Mouse (Mus musculus): ENCODE results near the gene Klc4. TPM values are rescaled to one million over a fixed set of nuclear protein-coding genes. Genes with fewer than 3 reads are reported as not detected.

The Klc4 gene
- polyA plus RNA-seq, 1 experiment from 2014 or later = 20.2 TPM

GRCm38 (mm10) chr17:46678416-46678815, 32.6 kb upstream of the Klc4 start, which contains the start of gene Mea1:
Gene Mea1, plus strand, starts transcription at chr17:46678793.
- peak within 1 kb of the TSS; percentile 99 for H3K4me3 ChIP-seq
- no peaks in the 10 kb centered on the region for H3K9me3 ChIP-seq (replicated peaks)
- H3K9ac ChIP-seq = peak within 1 kb of the TSS; percentile 83
- H3K36me3 ChIP-seq = peaks cover 37% of the 10 kb centered on the region
- peak within 1 kb of the TSS; percentile 98 for H3K27ac ChIP-seq
- no peaks in the 10 kb centered on the region for H3K27me3 ChIP-seq
- WGBS = 80% methylated on average over 7 of the region's 9 CpGs
- peak within 1 kb of the TSS; percentile 74 for H3K4me2 ChIP-seq
- H3K4me1 ChIP-seq (replicated peaks) = peaks cover 43% of the 10 kb centered on the region
- ATAC-seq (replicated peaks; ENCODE audit: insufficient number of reproducible peaks, insufficient read depth, low FRiP score, low read depth) = no peak

- peak overlapping the region; percentile 83 for H3K27ac ChIP-seq
- H3K4me1 ChIP-seq (replicated peaks) = peaks cover 43% of the 10 kb centered on the region
- WGBS = 20% methylated on average over 15 of the region's 15 CpGs
- peaks cover 42% of the 10 kb centered on the region for H3K36me3 ChIP-seq
- peak overlapping the region; percentile 85 for H3K4me2 ChIP-seq
- peak; percentile 3; the same call in 1 of the 2 replicates for ATAC-seq (replicated peaks; ENCODE audit: insufficient number of reproducible peaks, insufficient read depth, low FRiP score, low read depth)
- H3K27me3 ChIP-seq = no peaks in the 10 kb centered on the region
- H3K9ac ChIP-seq = peak overlapping the region; percentile 85
- H3K4me3 ChIP-seq = peak overlapping the region; percentile 85
- no peaks in the 10 kb centered on the region for H3K9me3 ChIP-seq (replicated peaks)
Measured at GRCm38 (mm10) chr17:46674530-46675283, 28.9 kb upstream of the Klc4 start.

GRCm38 (mm10) chr17:46673850-46674529, 28.2 kb upstream of the Klc4 start, which contains the start of gene Rrp36:
Gene Rrp36, minus strand, starts transcription at chr17:46674352.
- peaks cover 49% of the 10 kb centered on the region for H3K36me3 ChIP-seq
- no peaks in the 10 kb centered on the region for H3K9me3 ChIP-seq (replicated peaks)
- peak within 1 kb of the TSS; percentile 85 for H3K4me2 ChIP-seq
- WGBS = 0% methylated on average over 43 of the region's 43 CpGs
- peaks cover 36% of the 10 kb centered on the region for H3K4me1 ChIP-seq (replicated peaks)
- peak within 1 kb of the TSS; percentile 85 for H3K4me3 ChIP-seq
- peak within 1 kb of the TSS; percentile 85 for H3K9ac ChIP-seq
- no peaks in the 10 kb centered on the region for H3K27me3 ChIP-seq
- ATAC-seq (replicated peaks; ENCODE audit: insufficient number of reproducible peaks, insufficient read depth, low FRiP score, low read depth) = peak; percentile 85
- peak within 1 kb of the TSS; percentile 83 for H3K27ac ChIP-seq

GRCm38 (mm10) chr17:46669911-46670310, 24.1 kb upstream of the Klc4 start:
- H3K9me3 ChIP-seq (replicated peaks) = no peaks in the 10 kb centered on the region
- H3K9ac ChIP-seq = no peak overlapping the region
- H3K27me3 ChIP-seq = no peaks in the 10 kb centered on the region
- H3K4me2 ChIP-seq = no peak overlapping the region
- WGBS = 94% methylated on average over 10 of the region's 10 CpGs
- H3K27ac ChIP-seq = no peak overlapping the region
- no peak overlapping the region for H3K4me3 ChIP-seq
- H3K4me1 ChIP-seq (replicated peaks) = peaks cover 18% of the 10 kb centered on the region
- no peak for ATAC-seq (replicated peaks; ENCODE audit: insufficient number of reproducible peaks, insufficient read depth, low FRiP score, low read depth)
- peaks cover 49% of the 10 kb centered on the region for H3K36me3 ChIP-seq

- H3K27ac ChIP-seq = no peak overlapping the region
- ATAC-seq (replicated peaks; ENCODE audit: insufficient number of reproducible peaks, insufficient read depth, low FRiP score, low read depth) = no peak
- H3K4me3 ChIP-seq = no peak overlapping the region
- H3K9me3 ChIP-seq (replicated peaks) = no peaks in the 10 kb centered on the region
- no peak overlapping the region for H3K4me2 ChIP-seq
- no peak overlapping the region for H3K9ac ChIP-seq
- H3K27me3 ChIP-seq = no peaks in the 10 kb centered on the region
- 75% methylated on average over 16 of the region's 16 CpGs for WGBS
- H3K36me3 ChIP-seq = peaks cover 67% of the 10 kb centered on the region
- H3K4me1 ChIP-seq (replicated peaks) = peaks cover under 1% of the 10 kb centered on the region; the same call in 1 of the 2 replicates
Measured at GRCm38 (mm10) chr17:46667712-46668111, 21.9 kb upstream of the Klc4 start.

- no peak overlapping the region for H3K27ac ChIP-seq
- 82% methylated on average over 5 of the region's 5 CpGs for WGBS
- ATAC-seq (replicated peaks; ENCODE audit: insufficient number of reproducible peaks, insufficient read depth, low FRiP score, low read depth) = no peak
Measured at GRCm38 (mm10) chr17:46662730-46663129, 16.9 kb upstream of the Klc4 start.

DNA sequence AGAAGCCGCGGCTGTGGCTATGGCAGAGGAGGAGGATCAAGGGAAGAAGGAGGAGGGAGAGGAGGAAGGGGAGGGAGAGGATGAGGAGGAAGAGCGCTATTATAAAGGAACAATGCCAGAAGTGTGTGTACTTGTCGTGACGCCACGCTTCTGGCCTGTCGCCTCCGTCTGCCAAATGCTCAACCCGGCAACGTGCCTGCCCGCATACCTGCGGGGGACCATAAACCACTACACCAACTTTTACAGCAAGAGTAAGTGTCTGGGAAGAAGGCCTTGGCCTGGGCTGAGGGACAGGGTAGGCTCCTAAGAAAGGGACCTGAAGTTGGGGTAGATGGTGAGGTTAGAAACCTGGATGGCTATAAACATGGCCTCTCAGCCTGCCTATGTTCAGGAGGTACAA, 16.2 kb upstream of the Klc4 start:
- H3K9ac ChIP-seq = no peak overlapping the region
- H3K36me3 ChIP-seq = peaks cover 91% of the 10 kb centered on the region
- ATAC-seq (replicated peaks; ENCODE audit: insufficient number of reproducible peaks, insufficient read depth, low FRiP score, low read depth) = no peak
- H3K27me3 ChIP-seq = no peaks in the 10 kb centered on the region
- no peaks in the 10 kb centered on the region for H3K4me1 ChIP-seq (replicated peaks)
- no peak overlapping the region for H3K4me2 ChIP-seq
- no peaks in the 10 kb centered on the region for H3K9me3 ChIP-seq (replicated peaks)
- no peak overlapping the region for H3K27ac ChIP-seq
- 93% methylated on average over 12 of the region's 12 CpGs for WGBS
- no peak overlapping the region for H3K4me3 ChIP-seq

More at GRCm38 (mm10) chr17:46662730-46663129, 16.9 kb upstream of the Klc4 start:
- no peaks in the 10 kb centered on the region for H3K9me3 ChIP-seq (replicated peaks)
- H3K4me1 ChIP-seq (replicated peaks) = no peaks in the 10 kb centered on the region
- H3K9ac ChIP-seq = no peak overlapping the region
- no peak overlapping the region for H3K4me3 ChIP-seq
- H3K4me2 ChIP-seq = no peak overlapping the region
- peaks cover 90% of the 10 kb centered on the region for H3K36me3 ChIP-seq
- H3K27me3 ChIP-seq = no peaks in the 10 kb centered on the region

- no peak overlapping the region for H3K4me3 ChIP-seq
- no peaks in the 10 kb centered on the region for H3K4me1 ChIP-seq (replicated peaks)
- WGBS = 95% methylated on average over 9 of the region's 9 CpGs
- no peak overlapping the region for H3K27ac ChIP-seq
- H3K27me3 ChIP-seq = no peaks in the 10 kb centered on the region
- no peak for ATAC-seq (replicated peaks; ENCODE audit: insufficient number of reproducible peaks, insufficient read depth, low FRiP score, low read depth)
- no peaks in the 10 kb centered on the region for H3K9me3 ChIP-seq (replicated peaks)
- no peak overlapping the region for H3K9ac ChIP-seq
- H3K4me2 ChIP-seq = no peak overlapping the region
- H3K36me3 ChIP-seq = peaks cover 91% of the 10 kb centered on the region
Measured at GRCm38 (mm10) chr17:46661351-46661750, 15.5 kb upstream of the Klc4 start.

DNA sequence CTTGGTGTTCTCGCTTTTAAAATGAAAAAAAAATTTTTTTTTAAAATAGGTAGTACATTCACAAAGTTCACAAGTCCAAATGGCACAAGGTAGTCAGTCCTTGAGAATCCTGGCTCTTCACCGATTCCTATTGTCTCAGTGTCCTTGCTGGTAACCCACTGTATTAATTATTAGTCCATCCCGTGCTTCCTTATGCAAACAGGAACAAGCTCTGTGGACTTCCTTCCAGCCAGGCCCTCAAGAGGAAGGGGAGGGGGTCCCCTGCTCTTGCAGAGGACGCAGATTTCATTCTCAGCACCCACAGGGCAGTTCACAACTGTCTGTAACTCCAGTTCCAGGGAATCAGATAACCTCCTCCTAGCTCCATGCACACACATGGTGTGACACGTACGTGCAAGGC, 10.2 kb upstream of the Klc4 start:
- H3K27ac ChIP-seq = no peak overlapping the region
- no peak overlapping the region for H3K4me3 ChIP-seq
- ATAC-seq (replicated peaks; ENCODE audit: insufficient number of reproducible peaks, insufficient read depth, low FRiP score, low read depth) = no peak
- no peak overlapping the region for H3K4me2 ChIP-seq
- H3K36me3 ChIP-seq = peaks cover 81% of the 10 kb centered on the region
- no peaks in the 10 kb centered on the region for H3K9me3 ChIP-seq (replicated peaks)
- peaks cover 31% of the 10 kb centered on the region for H3K4me1 ChIP-seq (replicated peaks)
- H3K9ac ChIP-seq = no peak overlapping the region
- 80% methylated on average over 6 of the region's 6 CpGs for WGBS
- H3K27me3 ChIP-seq = no peaks in the 10 kb centered on the region

DNA sequence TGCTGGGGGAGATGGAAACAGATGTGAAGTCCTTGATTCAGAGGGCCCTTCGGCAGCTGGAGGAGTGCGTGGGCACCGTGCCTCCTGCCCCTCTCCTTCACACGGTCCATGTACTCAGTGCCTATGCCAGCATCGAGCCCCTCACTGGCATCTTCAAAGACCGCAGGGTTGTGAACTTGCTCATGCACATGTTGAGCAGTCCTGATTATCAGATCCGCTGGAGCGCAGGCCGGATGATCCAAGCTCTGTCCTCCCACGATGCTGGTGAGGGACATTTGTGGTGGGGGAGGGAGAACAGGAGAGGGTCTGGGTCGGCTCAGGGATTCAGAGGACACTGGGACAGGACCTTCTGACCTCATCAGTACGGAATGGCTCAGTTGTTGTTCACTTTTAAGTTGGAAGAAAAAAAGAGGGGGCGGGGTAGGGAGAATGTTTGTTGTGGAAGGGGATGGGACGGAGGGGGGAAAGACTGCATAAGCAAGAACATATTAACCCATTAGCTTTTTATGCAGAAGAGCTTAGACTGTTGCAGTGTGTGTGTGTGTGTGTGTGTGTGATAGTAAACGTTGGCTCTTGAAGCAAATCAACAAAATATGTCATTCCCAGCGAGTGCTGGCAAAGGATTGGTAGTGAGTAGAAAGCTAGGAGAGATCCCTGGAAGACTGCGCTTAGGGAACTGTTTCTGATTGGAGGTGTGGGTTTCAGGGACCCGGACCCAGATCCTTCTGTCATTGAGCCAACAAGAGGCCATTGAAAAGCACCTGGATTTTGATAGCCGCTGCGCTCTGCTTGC, 6.1 kb upstream of the Klc4 start:
- no peaks in the 10 kb centered on the region for H3K9me3 ChIP-seq (replicated peaks)
- H3K4me2 ChIP-seq = peak overlapping the region; percentile 92
- peak overlapping the region; percentile 99 for H3K27ac ChIP-seq
- H3K27me3 ChIP-seq = no peaks in the 10 kb centered on the region
- ATAC-seq (replicated peaks; ENCODE audit: insufficient number of reproducible peaks, insufficient read depth, low FRiP score, low read depth) = no peak
- peaks cover 51% of the 10 kb centered on the region for H3K36me3 ChIP-seq
- H3K9ac ChIP-seq = peak overlapping the region; percentile 91
- WGBS = 53% methylated on average over 20 of the region's 20 CpGs
- peaks cover 46% of the 10 kb centered on the region for H3K4me1 ChIP-seq (replicated peaks)
- peak overlapping the region; percentile 82 for H3K4me3 ChIP-seq

DNA sequence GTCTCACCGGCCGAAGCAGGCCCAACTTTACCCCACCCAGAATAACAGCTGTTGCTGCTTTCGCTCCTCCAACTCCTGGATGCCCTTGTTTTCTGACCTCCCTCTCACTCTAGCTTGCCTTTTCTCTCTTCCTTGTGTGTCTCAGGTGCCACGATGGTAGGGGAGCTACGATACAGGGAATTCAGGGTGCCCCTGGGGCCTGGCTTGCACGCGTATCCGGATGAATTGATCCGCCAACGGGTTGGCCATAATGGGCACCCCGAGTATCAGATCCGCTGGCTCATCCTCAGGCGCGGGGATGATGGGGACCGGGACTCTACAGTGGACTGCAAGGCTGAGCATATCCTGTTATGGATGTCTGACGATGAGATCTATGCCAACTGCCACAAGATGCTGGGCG, 5.5 kb upstream of the Klc4 start:
- H3K27ac ChIP-seq = peak overlapping the region; percentile 99
- peak overlapping the region; percentile 91 for H3K9ac ChIP-seq
- H3K4me3 ChIP-seq = peak overlapping the region; percentile 82
- no peaks in the 10 kb centered on the region for H3K27me3 ChIP-seq
- H3K9me3 ChIP-seq (replicated peaks) = no peaks in the 10 kb centered on the region
- peaks cover 52% of the 10 kb centered on the region for H3K4me1 ChIP-seq (replicated peaks)
- H3K4me2 ChIP-seq = peak overlapping the region; percentile 92
- 62% methylated on average over 17 of the region's 17 CpGs for WGBS
- no peak for ATAC-seq (replicated peaks; ENCODE audit: insufficient number of reproducible peaks, insufficient read depth, low FRiP score, low read depth)
- H3K36me3 ChIP-seq = peaks cover 44% of the 10 kb centered on the region

Data from heart, embryonic 15.5 days (tissue).